Mouse (Mus musculus) cerebellum, adult 9-11 months (tissue): ENCODE measurements around the gene Kbtbd8.
A peak's percentile ranks its signal among the peaks of the same experiment; 100 is the strongest.

Source experiments
- DNase-seq: peaks from one replicate; pipeline ENCODE4 v3.0.0; 2022

Kbtbd8 gene

GRCm38 (mm10) chr6:95116946-95117345 lies at the start of gene Kbtbd8:
Gene Kbtbd8 (plus strand): TSS chr6:95117240.
- DNase-seq = peak; percentile 70

DNA sequence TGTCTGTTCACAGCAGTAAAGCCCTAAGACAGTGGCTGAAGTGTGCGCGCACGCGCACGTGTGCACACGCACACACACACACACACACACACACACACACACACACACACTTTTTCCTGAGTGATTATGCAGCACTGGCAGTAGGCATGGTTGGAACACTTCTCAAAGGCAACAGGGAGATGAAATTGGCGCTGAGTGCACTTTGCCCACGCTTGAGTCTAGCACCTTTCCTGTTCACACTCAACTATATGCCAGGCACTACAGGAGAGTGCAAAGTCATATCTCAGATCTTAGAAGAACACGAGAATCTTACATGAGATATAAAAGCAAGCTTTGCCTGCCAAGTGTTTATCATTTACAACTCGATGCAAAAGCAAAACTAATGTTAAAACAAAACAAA lies 47.3 kb upstream of the Kbtbd8 start:
- DNase-seq = no peak

- no peak for DNase-seq
Measured at GRCm38 (mm10) chr6:95085276-95085675, 31.8 kb upstream of the Kbtbd8 start.

DNA sequence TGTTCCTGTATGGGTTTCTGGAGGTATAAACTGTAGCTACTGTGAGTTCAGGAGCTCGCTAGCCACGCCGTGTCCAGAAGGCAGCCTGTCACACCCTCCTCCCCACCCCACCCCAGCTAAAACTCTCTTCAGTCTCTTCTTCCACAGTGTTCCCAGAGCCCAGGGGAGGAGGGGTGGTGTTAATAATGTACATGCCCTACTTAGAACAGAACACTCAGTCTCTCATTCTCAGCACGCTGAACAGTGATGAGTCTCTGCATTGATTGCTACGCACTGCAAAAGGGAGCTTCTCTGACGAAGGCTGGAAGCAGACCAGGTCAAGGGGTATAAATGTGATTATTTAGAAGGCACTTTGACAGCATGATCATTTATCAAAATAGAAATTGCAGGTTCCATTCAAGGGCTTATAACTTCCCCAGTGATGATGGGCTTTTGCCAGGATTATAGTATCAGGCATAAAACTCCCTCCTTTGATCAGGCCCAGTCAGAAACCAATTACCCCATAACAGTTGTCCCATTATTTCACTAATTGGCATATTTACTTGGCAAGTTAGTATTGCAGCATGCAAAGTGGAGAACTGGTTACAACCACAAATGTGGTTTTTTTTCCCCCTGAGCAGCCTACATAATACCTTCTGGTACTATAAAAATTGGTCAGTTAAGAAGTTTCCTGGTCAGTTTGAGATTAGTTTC lies 29.7 kb upstream of the Kbtbd8 start:
- peak; percentile 3 for DNase-seq

- DNase-seq = no peak
Measured at GRCm38 (mm10) chr6:95088075-95088474, 29.0 kb upstream of the Kbtbd8 start.

- DNase-seq = no peak
Measured at GRCm38 (mm10) chr6:95094695-95095094, 22.3 kb upstream of the Kbtbd8 start.

DNA sequence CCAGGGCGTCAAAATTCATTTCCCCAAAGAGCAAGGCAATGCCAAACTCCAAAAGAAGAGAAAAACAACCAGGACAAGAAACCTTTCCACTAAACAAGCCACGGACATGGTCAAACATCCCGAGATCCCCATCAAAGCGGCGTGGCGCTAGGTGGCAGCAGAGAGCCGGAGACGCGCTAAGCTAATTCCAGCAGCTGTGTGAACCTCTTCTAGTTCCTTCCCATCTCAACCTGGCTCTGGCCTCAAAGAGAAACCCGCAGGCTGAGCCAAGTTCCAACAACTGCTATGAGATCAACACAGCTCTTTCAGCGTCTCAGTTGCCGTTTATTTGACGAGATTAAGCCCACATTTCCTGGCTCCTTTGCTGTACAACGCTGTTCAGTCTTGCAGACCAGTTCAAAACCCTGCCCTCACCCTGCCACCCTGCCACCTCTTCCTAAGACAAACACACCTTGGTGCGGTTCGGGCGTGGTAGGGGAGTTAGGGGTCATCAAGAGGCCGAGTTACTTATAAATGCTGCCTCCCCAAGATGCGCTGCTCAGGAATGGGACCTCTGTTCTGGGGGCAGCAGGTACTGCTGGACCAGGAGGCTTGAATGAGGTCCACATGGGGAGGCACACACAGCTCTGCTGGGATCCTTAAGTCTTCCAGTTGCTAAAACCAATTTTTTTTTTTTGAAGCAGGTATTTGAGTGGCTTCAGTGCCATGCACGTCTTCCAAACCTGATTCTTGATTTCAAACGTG lies 18.5 kb upstream of the Kbtbd8 start:
- DNase-seq = peak; percentile 55

DNA sequence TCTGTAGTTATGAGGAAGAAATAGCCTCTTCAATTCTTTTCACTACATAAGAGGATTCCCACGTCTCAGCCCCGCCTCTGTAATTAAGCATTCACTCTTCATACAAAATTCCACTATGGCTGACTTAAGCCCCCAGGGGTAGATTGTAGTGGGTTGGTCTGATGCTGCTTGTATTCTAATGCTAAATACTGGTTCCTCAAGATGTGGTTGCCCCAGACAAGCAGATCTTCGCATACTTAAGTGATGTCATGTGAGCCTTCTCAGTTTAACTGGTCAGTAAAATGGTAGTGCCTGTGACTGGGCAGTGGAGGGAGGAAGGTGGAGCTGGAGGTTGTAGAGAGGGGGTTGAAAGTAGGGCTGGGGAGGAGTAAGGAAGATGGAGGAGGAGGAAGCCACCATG lies 13.3 kb upstream of the Kbtbd8 start:
- no peak for DNase-seq

DNA sequence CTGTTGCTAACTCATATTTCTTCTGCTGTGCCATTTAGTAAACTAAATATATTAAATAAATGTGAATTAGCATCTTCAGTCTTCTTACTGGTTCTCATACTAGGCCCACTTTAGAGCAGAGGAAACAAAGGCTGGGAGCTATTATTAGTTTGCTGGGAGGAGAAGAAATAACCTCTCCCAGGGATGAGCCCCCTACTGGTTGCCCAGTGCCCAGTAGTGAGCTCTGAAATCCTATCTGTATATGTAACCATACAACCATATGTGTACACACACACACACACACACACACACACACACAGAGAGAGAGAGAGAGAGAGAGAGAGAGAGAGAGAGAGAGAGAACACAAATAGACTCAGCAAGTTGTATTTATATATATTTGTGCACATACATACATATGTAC lies 8.6 kb upstream of the Kbtbd8 start:
- no peak for DNase-seq

DNA sequence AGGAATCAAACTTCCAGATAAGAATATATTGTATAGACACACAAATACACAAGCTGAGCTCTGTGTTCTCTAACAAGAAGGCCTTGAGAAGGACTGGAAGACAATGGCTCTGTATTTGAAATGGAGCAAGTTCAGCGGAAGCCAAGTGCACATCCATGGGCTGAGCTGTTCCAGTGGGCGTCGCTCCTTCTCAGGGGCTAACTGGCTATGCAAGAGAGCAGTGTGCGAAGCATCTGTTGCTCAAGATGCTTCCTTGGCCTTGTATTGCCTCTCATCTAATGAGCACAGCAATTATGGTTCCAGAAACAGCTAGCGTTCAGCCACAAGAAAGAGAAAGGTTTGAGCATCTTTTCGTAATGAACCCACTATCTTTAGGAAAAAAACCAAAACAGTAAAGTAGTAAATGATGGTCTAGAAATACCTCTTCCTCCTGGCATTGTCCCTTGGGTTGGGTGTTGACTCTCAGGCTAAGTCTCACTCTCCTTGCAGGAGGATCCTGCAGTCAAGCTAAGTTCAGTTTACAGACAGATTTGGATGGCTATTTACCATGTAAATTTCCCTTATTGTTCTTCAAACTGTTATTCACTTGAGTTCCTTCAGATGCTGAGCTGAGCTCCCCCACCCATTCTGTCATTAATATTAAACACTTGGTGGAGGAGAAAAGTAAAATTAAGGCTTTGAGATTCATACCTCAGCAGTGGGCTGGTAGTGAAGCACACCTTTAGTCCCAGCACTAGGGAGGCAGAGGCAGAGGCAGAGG lies 7.2 kb upstream of the Kbtbd8 start:
- no peak for DNase-seq

DNA sequence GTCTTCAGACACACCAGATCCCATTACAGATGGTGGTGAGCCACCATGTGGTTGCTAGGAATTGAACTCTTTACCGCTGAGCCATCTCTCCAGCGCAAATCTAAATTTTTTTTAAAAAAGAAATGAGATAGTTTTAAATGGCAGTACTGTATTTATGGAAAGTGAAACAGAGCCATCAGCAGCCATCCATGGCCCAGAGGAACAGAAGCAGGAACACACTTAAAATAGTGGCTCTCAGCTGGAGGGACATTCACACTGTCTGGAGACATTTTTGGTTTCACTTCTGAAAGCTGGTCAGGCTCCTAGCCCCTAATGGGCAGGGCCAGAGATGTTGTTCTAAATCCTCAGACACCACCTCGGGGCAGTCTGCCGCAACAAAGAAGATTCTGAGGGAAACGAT lies 5.0 kb upstream of the Kbtbd8 start:
- DNase-seq = no peak

- no peak for DNase-seq
Measured at GRCm38 (mm10) chr6:95116513-95116912, 527 bp upstream of the Kbtbd8 start.

DNA sequence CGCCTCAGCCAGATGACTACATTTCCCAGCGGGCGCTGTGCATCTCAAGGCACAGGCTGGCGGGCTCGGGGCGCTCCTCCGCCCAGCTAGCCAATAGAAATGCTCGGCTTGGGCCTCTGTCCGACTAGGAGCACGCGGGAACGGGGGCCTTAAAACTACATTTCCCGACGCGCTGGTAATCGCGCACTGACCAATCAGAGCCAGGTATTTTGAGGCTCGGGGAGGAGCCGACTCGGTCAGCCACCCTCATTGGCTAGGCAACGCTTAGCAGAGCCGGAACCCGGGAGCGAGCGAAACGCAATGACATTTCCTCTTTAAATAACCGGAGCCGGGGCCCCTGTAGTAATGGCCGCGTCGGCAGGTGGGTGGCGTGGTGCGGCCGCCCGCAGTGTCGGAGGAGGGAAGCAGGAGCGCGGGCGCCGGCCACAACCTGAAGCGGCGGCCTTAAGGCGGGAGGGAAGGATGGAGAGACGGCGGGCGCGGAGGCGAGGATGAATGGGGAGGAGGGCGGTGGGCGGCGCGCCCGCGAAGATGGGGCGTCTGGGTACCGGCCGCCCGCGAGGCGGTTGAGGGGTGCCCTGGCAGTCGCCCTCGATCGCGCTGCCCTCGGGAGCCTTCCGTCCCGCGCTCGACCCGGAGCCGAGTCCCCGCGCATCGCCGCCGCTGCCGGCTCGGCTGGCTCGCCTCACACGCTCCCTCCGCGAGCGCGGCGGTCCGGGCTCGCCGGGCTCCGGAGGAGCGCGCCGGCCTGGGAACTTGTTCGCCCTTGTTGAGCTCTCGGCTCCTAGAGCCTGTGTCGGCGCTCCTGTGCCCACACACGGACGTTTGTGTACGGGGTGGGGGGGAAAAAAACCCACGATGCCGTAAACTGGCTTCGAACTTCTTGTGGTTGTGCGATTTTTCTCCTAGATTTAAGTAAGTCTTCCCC lies 838 bp downstream of the Kbtbd8 start:
- DNase-seq = peak; percentile 97

DNA sequence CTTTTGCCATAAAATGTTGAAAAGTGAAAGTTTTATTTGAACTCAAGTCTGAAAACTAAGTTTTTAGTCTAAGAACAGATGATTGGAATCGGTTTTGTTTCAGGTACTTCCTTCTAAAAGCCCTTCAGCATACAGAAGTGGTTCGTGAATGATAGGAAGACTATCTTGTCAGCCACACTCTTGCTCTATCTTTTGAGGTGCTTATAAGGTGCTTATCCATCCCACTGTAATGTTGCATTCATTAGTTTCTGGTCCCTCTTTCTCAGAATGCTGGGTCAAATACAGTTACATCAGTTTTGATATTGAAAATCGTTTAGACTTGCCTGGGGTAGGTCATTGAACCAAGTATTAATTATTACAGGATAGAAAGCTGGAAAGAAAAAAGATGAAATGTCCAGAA lies 2.3 kb downstream of the Kbtbd8 start:
- no peak for DNase-seq

DNA sequence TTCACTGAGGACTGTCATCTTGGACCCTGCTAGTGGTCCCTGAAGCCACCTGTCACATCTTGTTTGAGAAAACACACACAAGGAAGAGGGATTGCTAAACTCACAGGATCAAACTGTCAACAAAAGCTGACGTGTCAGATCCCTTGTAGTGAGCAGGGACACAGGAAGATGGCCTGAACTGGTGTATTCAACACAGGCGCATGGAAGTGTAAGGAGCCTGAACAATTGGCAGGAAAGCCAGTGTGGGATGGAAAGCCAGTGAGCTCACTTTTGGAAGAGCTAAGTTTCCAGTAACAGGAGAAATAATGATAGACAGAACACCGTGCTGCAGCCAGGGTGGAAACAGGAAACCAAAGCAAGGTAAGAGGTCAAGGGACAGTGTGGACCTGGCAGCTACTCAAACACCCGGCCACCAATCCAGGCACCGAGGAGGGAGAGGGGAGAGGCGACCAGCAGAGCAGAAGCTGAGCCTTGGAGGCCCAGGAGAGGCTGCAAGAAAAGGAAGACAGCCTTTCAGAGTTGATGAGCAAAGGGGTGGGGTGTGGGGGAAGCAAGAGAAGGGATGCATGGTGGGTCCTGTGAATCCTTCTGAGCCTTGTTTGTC lies 33.0 kb downstream of the Kbtbd8 start:
- DNase-seq = no peak

DNA sequence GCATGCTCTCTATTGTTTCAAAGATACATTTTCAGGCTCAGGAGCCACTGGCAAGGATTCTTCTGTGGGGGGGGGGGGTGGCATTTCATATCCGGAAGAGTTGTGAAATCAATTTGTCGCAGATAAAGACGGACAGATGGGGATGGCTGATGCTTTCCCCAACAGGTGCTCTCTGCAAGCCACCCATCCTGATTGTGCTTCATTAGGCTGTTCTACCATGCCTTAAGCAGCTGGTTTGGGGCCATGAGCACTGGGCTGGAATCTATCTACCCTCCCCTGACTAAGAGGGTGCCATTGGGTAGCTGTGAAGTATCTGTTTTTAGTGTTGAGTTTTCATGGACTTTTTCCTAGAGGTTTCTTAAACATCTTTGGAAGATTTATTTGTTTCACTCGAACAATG lies 33.8 kb downstream of the Kbtbd8 start:
- no peak for DNase-seq

DNA sequence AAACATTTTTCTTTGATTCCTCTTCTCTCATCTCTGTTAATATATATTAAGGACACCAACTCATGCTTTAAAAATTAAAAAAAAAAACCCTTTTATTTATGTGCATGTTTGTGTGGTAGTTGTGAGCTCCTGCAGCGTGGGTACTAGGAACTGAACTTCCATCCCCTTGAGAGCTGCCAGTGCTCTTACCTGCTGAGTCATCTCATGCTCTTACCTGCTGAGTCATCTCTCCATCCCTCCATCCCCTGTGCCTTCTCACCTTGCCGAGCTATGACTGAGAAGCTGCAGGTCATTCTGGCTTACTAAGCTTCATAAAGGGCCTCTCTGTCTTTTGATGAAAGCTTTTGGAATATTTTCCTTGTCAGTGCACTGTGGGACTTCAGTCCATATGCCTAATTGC lies 34.5 kb downstream of the Kbtbd8 start:
- no peak for DNase-seq

DNA sequence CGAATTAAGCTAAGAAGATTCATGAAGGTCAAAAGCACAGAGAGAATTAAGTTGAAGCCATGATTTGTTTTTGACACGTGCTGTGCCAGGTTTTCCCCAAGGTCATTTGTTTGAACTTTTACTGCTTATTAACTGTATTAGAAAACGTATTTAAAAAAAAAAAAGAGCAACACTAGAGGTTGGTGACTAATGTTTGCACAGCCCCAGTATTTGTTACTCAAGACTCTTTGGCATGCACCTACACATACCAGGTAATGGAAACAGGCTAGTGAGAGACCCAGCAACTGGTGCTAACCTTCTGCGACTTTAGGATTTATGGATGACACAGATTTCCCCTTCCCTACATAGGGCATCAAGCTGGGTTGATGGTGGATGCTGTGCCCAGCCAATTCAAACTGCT lies 46.9 kb downstream of the Kbtbd8 start:
- no peak for DNase-seq

DNA sequence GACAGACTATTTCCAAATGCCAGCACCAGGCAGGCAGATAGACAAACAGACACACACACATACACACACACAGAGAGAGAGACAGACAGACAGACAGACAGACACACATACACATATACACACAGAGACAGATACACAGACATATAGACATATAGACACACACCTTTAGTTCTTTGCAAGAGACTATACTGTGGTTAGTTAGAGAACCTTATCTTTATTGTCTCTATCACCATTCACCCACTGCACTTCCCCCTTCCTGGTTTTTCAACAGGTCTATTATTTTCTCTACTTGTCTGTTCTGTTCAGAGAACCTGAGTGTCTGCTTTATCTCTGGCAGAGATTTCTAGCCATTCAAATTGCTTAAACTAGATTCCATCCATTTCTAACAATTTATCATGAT lies 48.6 kb downstream of the Kbtbd8 start:
- DNase-seq = no peak

DNA sequence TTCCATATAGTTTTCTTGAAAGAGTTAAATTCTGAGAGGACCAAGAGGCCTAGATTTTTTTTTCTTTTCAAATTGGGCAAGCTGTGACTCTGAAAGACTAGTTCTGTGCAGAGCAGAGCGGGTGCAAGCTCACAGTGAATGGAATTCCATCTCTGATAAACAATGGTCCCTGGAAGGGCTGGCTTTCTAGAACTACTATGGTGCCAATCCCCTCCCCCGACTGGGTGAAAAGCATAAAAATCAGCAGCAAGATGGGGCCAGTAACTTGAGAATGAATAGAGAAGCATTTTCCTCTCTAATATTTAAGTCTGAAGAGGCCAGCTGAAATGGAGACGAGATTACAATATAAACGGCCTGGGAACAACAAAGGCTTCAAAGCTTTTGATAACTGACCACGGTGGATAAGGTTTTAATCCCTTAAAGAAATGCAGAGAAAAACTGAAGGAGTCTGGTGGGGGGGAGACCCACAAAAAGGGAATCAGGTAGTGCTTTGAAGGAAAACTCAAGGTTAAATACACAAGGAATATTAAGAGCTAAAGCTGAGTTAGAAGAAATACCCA lies 50.7 kb downstream of the Kbtbd8 start:
- peak; percentile 9 for DNase-seq

GRCm38 (mm10) chr6:95169411-95169810 lies 52.4 kb downstream of the Kbtbd8 start:
- no peak for DNase-seq
